Mouse (Mus musculus) naive thymus-derived CD4-positive, alpha-beta T cell, adult 2 months (primary cell): ENCODE measurements around the gene Mef2a.
A peak's percentile ranks its signal among the peaks of the same experiment; 100 is the strongest.

Experiments used
- DNase-seq: peaks from one replicate; pipeline ENCODE4 v3.0.0-alpha.2; 2011; ENCODE audit warnings: low read depth

Gene Mef2a

GRCm38 (mm10) chr7:67372729-67373583 lies at the start of gene Mef2a:
Mef2a (minus strand) TSS chr7:67372858.
- peak; percentile 97 for DNase-seq

- peak; percentile 73 for DNase-seq
Measured at GRCm38 (mm10) chr7:67421476-67422186, 49.0 kb upstream of the Mef2a start.

- DNase-seq: peak; percentile 45
Measured at GRCm38 (mm10) chr7:67421088-67421475, 48.4 kb upstream of the Mef2a start.

- peak; percentile 45 for DNase-seq
Measured at GRCm38 (mm10) chr7:67419591-67420314, 47.1 kb upstream of the Mef2a start.

GRCm38 (mm10) chr7:67418122-67418521 lies 45.5 kb upstream of the Mef2a start:
- no peak for DNase-seq

GRCm38 (mm10) chr7:67414766-67415165 lies 42.1 kb upstream of the Mef2a start:
- DNase-seq: no peak

GRCm38 (mm10) chr7:67412686-67413085 lies 40.0 kb upstream of the Mef2a start:
- DNase-seq: peak; percentile 47

- no peak for DNase-seq
Measured at GRCm38 (mm10) chr7:67407019-67407418, 34.4 kb upstream of the Mef2a start.

GRCm38 (mm10) chr7:67404176-67404575 lies 31.5 kb upstream of the Mef2a start:
- DNase-seq: no peak

GRCm38 (mm10) chr7:67402353-67402752 lies 29.7 kb upstream of the Mef2a start:
- DNase-seq: no peak

- DNase-seq: no peak
Measured at GRCm38 (mm10) chr7:67401379-67401778, 28.7 kb upstream of the Mef2a start.

- DNase-seq: no peak
Measured at GRCm38 (mm10) chr7:67390760-67391159, 18.1 kb upstream of the Mef2a start.

GRCm38 (mm10) chr7:67390095-67390494 lies 17.4 kb upstream of the Mef2a start:
- DNase-seq: no peak

GRCm38 (mm10) chr7:67384942-67385872 lies 12.5 kb upstream of the Mef2a start:
- DNase-seq: no peak

GRCm38 (mm10) chr7:67380174-67381129 lies 7.8 kb upstream of the Mef2a start:
- DNase-seq: no peak

- no peak for DNase-seq
Measured at GRCm38 (mm10) chr7:67376796-67377195, 4.1 kb upstream of the Mef2a start.

- no peak for DNase-seq
Measured at GRCm38 (mm10) chr7:67373975-67374374, 1.3 kb upstream of the Mef2a start.

GRCm38 (mm10) chr7:67373584-67373960 lies 914 bp upstream of the Mef2a start:
- DNase-seq: peak; percentile 53

GRCm38 (mm10) chr7:67371891-67372672 lies 576 bp downstream of the Mef2a start:
- peak; percentile 47 for DNase-seq
